Mouse (Mus musculus) MEL (cell line): ENCODE results near the gene Uqcr11. TPM values are rescaled to one million over a fixed set of nuclear protein-coding genes. Genes with fewer than 3 reads are reported as not detected.
A peak's percentile ranks its signal among the peaks of the same experiment; 100 is the strongest.

Experiments used
- DNase-seq: peaks from one replicate; pipeline ENCODE4 v3.0.0; 2011; ENCODE audit warnings: low read depth, low spot score
- H3K27ac ChIP-seq: 2 replicates; pipeline ENCODE4 v1.5.1; 2012; ENCODE audit warnings: low read depth, mild to moderate bottlenecking, control low read depth, low read length, moderate library complexity; ENCODE audit not compliant: control insufficient read depth
- H3K27me3 ChIP-seq, 2 experiments: fragments of 150-350 bp in 1 of 2; sonication (generic) in 1 of 2; 2 replicates each; pipeline ENCODE4 v1.6.1; 2012; ENCODE audit warnings: low read length in 2 of 2, mild to moderate bottlenecking in 2 of 2, improper control_type of control experiment in 1 of 2, moderate library complexity in 1 of 2; ENCODE audit not compliant: insufficient read depth in 2 of 2, control insufficient read depth in 1 of 2
- H3K36me3 ChIP-seq, 2 experiments: 2 replicates each; pipeline ENCODE4 v1.6.1; 2012 to 2014; ENCODE audit warnings: low read length in 2 of 2, improper control_type of control experiment in 1 of 2, inconsistent platforms in 1 of 2, mild to moderate bottlenecking in 1 of 2; ENCODE audit not compliant: insufficient read depth in 2 of 2, control insufficient read depth in 1 of 2
- H3K4me1 ChIP-seq, 2 experiments: fragments of 150-350 bp in 1 of 2; sonication (generic) in 1 of 2; 2 replicates each; pipeline ENCODE4 v1.6.1; 2012; ENCODE audit warnings: low read length in 2 of 2, improper control_type of control experiment in 1 of 2, mild to moderate bottlenecking in 1 of 2; ENCODE audit not compliant: insufficient read depth in 2 of 2, control insufficient read depth in 1 of 2
- H3K4me3 ChIP-seq, 2 experiments: fragments of 150-350 bp in 1 of 2; sonication (generic) in 1 of 2; 2 replicates each; pipeline ENCODE4 v1.5.1; 2012; ENCODE audit warnings: low read depth in 2 of 2, low read length in 2 of 2, mild to moderate bottlenecking in 2 of 2, moderate library complexity in 2 of 2, control low read depth in 1 of 2, improper control_type of control experiment in 1 of 2; ENCODE audit not compliant: control insufficient read depth in 1 of 2, insufficient read depth in 1 of 2
- H3K79me2 ChIP-seq: 2 replicates; pipeline ENCODE4 v1.6.1; 2012; ENCODE audit warnings: mild to moderate bottlenecking, low read length, moderate library complexity; ENCODE audit not compliant: control insufficient read depth, poor library complexity, insufficient read depth
- H3K9ac ChIP-seq: 2 replicates; pipeline ENCODE4 v1.6.1; 2012; ENCODE audit warnings: low read depth, mild to moderate bottlenecking, control low read depth, low read length, moderate library complexity; ENCODE audit not compliant: control insufficient read depth, poor library complexity, severe bottlenecking
- H3K9me3 ChIP-seq: fragments of 150-350 bp; sonication (generic); replicated peaks from 2 replicates; pipeline ENCODE4 v1.6.1; 2012; ENCODE audit warnings: mild to moderate bottlenecking, low read length, improper control_type of control experiment, moderate library complexity; ENCODE audit not compliant: insufficient read depth
- BHLHE40 ChIP-seq: IDR thresholded peaks from 2 replicates; pipeline ENCODE4 v1.6.1; 2012; ENCODE audit warnings: low read depth, mild to moderate bottlenecking, inconsistent platforms, low read length, improper control_type of control experiment, borderline replicate concordance
- CHD1 ChIP-seq: IDR thresholded peaks from 2 replicates; pipeline ENCODE4 v1.6.1; 2012; ENCODE audit warnings: low read depth, mild to moderate bottlenecking, inconsistent platforms, low read length, improper control_type of control experiment
- CHD2 ChIP-seq: IDR thresholded peaks from 2 replicates; pipeline ENCODE4 v1.6.1; 2011; ENCODE audit warnings: low read length, improper control_type of control experiment
- CTCF ChIP-seq, 3 experiments: IDR thresholded peaks in 2 of 3; conservative IDR thresholded peaks in 1 of 3; 2 replicates each; pipeline ENCODE4 v1.5.1; 2011 to 2012; ENCODE audit warnings: low read length in 3 of 3, low read depth in 2 of 3, mild to moderate bottlenecking in 2 of 3, improper control_type of control experiment in 1 of 3, inconsistent platforms in 1 of 3, mixed read lengths in 1 of 3, moderate library complexity in 1 of 3; ENCODE audit not compliant: control insufficient read depth in 1 of 3, insufficient read depth in 1 of 3, poor library complexity in 1 of 3, severe bottlenecking in 1 of 3
- E2F4 ChIP-seq: IDR thresholded peaks from 2 replicates; pipeline ENCODE4 v1.6.1; 2011; ENCODE audit warnings: low read depth, low read length, improper control_type of control experiment, borderline replicate concordance
- EP300 ChIP-seq, 2 experiments: IDR thresholded peaks; 2 replicates each; pipeline ENCODE4 v1.6.1; 2011; ENCODE audit warnings: improper control_type of control experiment in 2 of 2, low read length in 2 of 2, low read depth in 1 of 2, mild to moderate bottlenecking in 1 of 2
- GABPA ChIP-seq: IDR thresholded peaks from 2 replicates; pipeline ENCODE4 v1.6.1; 2012; ENCODE audit warnings: low read depth, mild to moderate bottlenecking, inconsistent platforms, low read length, improper control_type of control experiment, moderate library complexity
- MAFK ChIP-seq: IDR thresholded peaks from 2 replicates; pipeline ENCODE4 v1.6.1; 2011; ENCODE audit warnings: low read depth, mild to moderate bottlenecking, low read length, improper control_type of control experiment, borderline replicate concordance
- MEF2A ChIP-seq: IDR thresholded peaks from 2 replicates; pipeline ENCODE4 v1.6.1; 2014; ENCODE audit warnings: low read depth, mild to moderate bottlenecking, inconsistent platforms, low read length, improper control_type of control experiment; ENCODE audit not compliant: poor library complexity, insufficient replicate concordance, severe bottlenecking; ENCODE audit errors: extremely low read depth
- MYB ChIP-seq: IDR thresholded peaks from 2 replicates; pipeline ENCODE4 v1.6.1; 2011; ENCODE audit warnings: mild to moderate bottlenecking, low read depth, low read length, improper control_type of control experiment
- MYC ChIP-seq: IDR thresholded peaks from 2 replicates; pipeline ENCODE4 v1.6.1; 2011; ENCODE audit warnings: low read depth, mild to moderate bottlenecking, low read length, improper control_type of control experiment, moderate library complexity
- NELFE ChIP-seq: IDR thresholded peaks from 2 replicates; pipeline ENCODE4 v1.6.1; 2011; ENCODE audit warnings: low read depth, low read length, improper control_type of control experiment
- RCOR1 ChIP-seq: IDR thresholded peaks from 2 replicates; pipeline ENCODE4 v1.6.1; 2012; ENCODE audit warnings: low read depth, mild to moderate bottlenecking, inconsistent platforms, low read length, improper control_type of control experiment
- SMC3 ChIP-seq: IDR thresholded peaks from 2 replicates; pipeline ENCODE4 v1.6.1; 2011; ENCODE audit warnings: low read depth, low read length, improper control_type of control experiment
- USF1 ChIP-seq: IDR thresholded peaks from 2 replicates; pipeline ENCODE4 v1.6.1; 2014; ENCODE audit warnings: low read depth, mild to moderate bottlenecking, inconsistent platforms, low read length, improper control_type of control experiment, moderate library complexity
- ZMIZ1 ChIP-seq: IDR thresholded peaks from 2 replicates; pipeline ENCODE4 v1.6.1; 2012; ENCODE audit warnings: low read depth, mild to moderate bottlenecking, inconsistent platforms, low read length, improper control_type of control experiment, moderate library complexity
- ZNF384 ChIP-seq: IDR thresholded peaks from 2 replicates; pipeline ENCODE4 v1.6.1; 2012; ENCODE audit warnings: low read depth, mild to moderate bottlenecking, inconsistent platforms, low read length, improper control_type of control experiment
- polyA plus RNA-seq, 2 experiments: library from polyadenylated mRNA; stranded (reverse) in 1 of 2; unstranded in 1 of 2; fragments of >175 nt in 1 of 2; fragments of >200 nt in 1 of 2; gene quantifications; 2 replicates each; pipeline versions ENCODE4 v1.2.1 to v1.2.4; 2012; ENCODE audit warnings: low replicate concordance in 2 of 2, low read depth in 1 of 2; ENCODE audit not compliant: insufficient read length in 2 of 2, insufficient read depth in 1 of 2, missing spikeins in 1 of 2
- total RNA-seq: library from RNA; depleted of rRNA; stranded (reverse); fragments of 300-350 nt; gene quantifications from 2 replicates; pipeline ENCODE4 v1.2.3, GENCODE M21; 2012

Uqcr11 gene
- total and polyA plus RNA-seq, 3 experiments, result 481 to 935 TPM; not detected in 1

DNA sequence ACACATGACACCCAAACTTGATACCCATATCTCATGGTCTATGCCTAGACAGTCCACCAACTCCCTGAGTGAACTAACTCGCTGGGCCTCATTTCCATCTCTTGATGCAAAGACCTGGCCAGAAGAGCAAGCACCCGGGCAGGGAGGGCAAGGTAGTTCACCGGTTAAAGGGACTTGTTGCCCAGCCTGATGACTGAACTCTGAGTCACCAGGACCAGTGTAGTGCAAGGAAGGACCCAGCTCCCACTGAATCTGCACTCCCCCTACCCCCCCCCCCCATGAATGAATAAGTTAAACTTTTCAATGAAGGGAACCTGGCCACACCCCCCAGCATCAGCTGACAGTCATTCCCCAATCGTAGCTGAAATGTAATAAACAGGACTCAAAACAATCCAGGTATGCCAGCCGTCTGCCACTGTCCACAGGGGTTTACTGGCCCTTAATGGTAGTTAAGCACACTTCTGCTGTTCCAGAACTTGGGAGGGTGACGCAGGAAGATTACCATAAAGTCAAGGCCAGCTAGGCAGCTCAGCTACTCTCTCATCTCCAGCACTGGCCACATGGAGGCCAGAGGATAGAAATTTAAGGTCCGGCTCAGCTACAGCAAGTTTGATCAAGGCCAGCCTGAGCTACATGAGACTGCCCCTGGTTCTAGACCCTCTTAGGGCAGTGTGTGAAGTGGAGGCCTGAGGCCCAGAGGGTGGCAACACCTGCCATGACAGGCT lies 23.8 kb downstream of the Uqcr11 start:
- Histone ChIP-seq H3K4me1 (peaks cover 1 to 26% of the 10 kb centered on the region in 2 experiments; a peak in 3 of 4 replicates), H3K9ac (no peak overlapping the region), H3K27me3 (no peaks in the 10 kb centered on the region), H3K9me3 (no peaks in the 10 kb centered on the region), H3K4me3 (no peak overlapping the region), H3K36me3 (peaks cover 0 to 15% of the 10 kb centered on the region in 2 experiments; a peak in 2 of 4 replicates), H3K27ac (no peak overlapping the region), H3K79me2 (peaks cover 17% of the 10 kb centered on the region)
- TF ChIP-seq MEF2A, result no peak
- TF ChIP-seq CTCF (IDR thresholded peaks at IDR 0.05 in 2 of 3, conservative IDR thresholded peaks at IDR 0.05 in 1 of 3; ENCODE audit: control insufficient read depth in 1 of 3, insufficient read depth in 1 of 3, low read depth in 2 of 3, low read length in 3 of 3, poor library complexity in 1 of 3, severe bottlenecking in 1 of 3), result no peak
- TF ChIP-seq ZMIZ1, result no peak
- no peak for TF ChIP-seq EP300 (IDR thresholded peaks at IDR 0.05; ENCODE audit: low read depth in 1 of 2, low read length in 2 of 2)
- TF ChIP-seq MAFK, result no peak
- no peak for TF ChIP-seq CHD1
- TF ChIP-seq CHD2, result no peak
- TF ChIP-seq MYB, result no peak
- TF ChIP-seq GABPA, result no peak
- no peak for TF ChIP-seq RCOR1
- no peak for DNase-seq

- peak; percentile 43 for DNase-seq
- Histone ChIP-seq H3K9me3 (no peaks in the 10 kb centered on the region), H3K27ac (no peak overlapping the region), H3K4me3 (no peak overlapping the region), H3K36me3 (no peaks in the 10 kb centered on the region), H3K9ac (no peak overlapping the region), H3K79me2 (no peaks in the 10 kb centered on the region), H3K4me1 (no peaks in the 10 kb centered on the region), H3K27me3 (no peaks in the 10 kb centered on the region)
- TF ChIP-seq NELFE, result no peak
- TF ChIP-seq USF1, result no peak
- TF ChIP-seq MAFK, result no peak
- peak; percentile 64 to 85 (median 70) for TF ChIP-seq CTCF (IDR thresholded peaks at IDR 0.05 in 2 of 3, conservative IDR thresholded peaks at IDR 0.05 in 1 of 3; ENCODE audit: control insufficient read depth in 1 of 3, insufficient read depth in 1 of 3, low read depth in 2 of 3, low read length in 3 of 3, poor library complexity in 1 of 3, severe bottlenecking in 1 of 3)
- no peak for TF ChIP-seq E2F4
- no peak for TF ChIP-seq EP300 (IDR thresholded peaks at IDR 0.05; ENCODE audit: low read depth in 1 of 2, low read length in 2 of 2)
- no peak for TF ChIP-seq BHLHE40
- TF ChIP-seq SMC3, result peak; percentile 23; the same call in 1 of the 2 replicates
- TF ChIP-seq MYC, result no peak
- no peak for TF ChIP-seq ZNF384
These were observed 28.9 kb downstream of the Uqcr11 start for GRCm38 (mm10) chr10:80377716-80378115.
